In genomic region chr16:17920586-17920985, GRCm38 (mm10) we compare ENCODE assay signal across 10 mouse cellular contexts. TPM values are rescaled to one million over a fixed set of nuclear protein-coding genes. Genes with fewer than 3 reads are reported as not detected.
DNase-seq lines count a peak whose midpoint lies in the region; ATAC-seq lines count a peak whose summit lies in the region.
"Had no signal": no experiment of that assay in that cellular context is flagged by ENCODE, and none has a peak within 500 bp of the region (broad histone marks: within the 10 kb centered on the region; RNA-seq: fewer than 3 reads in every experiment).

No protein-coding gene starts in this region.

- no peak for DNase-seq in heart, postnatal 14 days
- DNase-seq in limb, embryonic 11.5 days (ENCODE audit: low spot score): peak; percentile 41
- no peak for DNase-seq in thymus, postnatal 25 days
- DNase-seq in adrenal gland, postnatal 14 days: no peak
- DNase-seq in urinary bladder, postnatal 36 days (ENCODE audit: low spot score in 2 of 2): no peak
- DNase-seq: cerebellum, postnatal 10 days; lung, postnatal 14 days had no signal

- WGBS in heart, embryonic 15.5 days: 14% methylated on average over 20 of the region's 20 CpGs
- WGBS in embryonic facial prominence, embryonic 12.5 days: 10% methylated on average over 20 of the region's 20 CpGs
- 8% methylated on average over 20 of the region's 20 CpGs for WGBS in limb, embryonic 11.5 days
- 12% methylated on average over 20 of the region's 20 CpGs for WGBS in neural tube, embryonic 13.5 days

- 0 out of 2 replicates have a peak overlapping the region, but pooled peaks have one; percentile 76 for H3K4me3 ChIP-seq in heart, embryonic 15.5 days
- no peak overlapping the region for H3K4me3 ChIP-seq in embryonic facial prominence, embryonic 12.5 days
- no peak overlapping the region for H3K4me3 ChIP-seq in limb, embryonic 11.5 days (ENCODE audit: low read depth, low read length)
- H3K4me3 ChIP-seq in neural tube, embryonic 13.5 days: no peak overlapping the region

- intact Hi-C loops in heart, postnatal 14 days (cut with DNase I): no loop called here

- no peak for ATAC-seq in heart, embryonic 15.5 days (replicated peaks; ENCODE audit: insufficient number of reproducible peaks, insufficient read depth, low FRiP score, low read depth)
- no peak for ATAC-seq in embryonic facial prominence, embryonic 12.5 days (ENCODE audit: insufficient number of reproducible peaks, insufficient read depth, low FRiP score, low TSS enrichment)
- no peak for ATAC-seq in limb, embryonic 11.5 days (ENCODE audit: insufficient number of reproducible peaks, low FRiP score, low TSS enrichment, low read depth)
- ATAC-seq in neural tube, embryonic 13.5 days (ENCODE audit: low read depth): no peak

- 0 out of 2 replicates have a peak overlapping the region, but pooled peaks have one; percentile 4 for H3K9ac ChIP-seq in heart, embryonic 15.5 days
- H3K9ac ChIP-seq in embryonic facial prominence, embryonic 12.5 days: peak overlapping the region; percentile 91; the same call in 1 of the 2 replicates
- H3K9ac ChIP-seq in limb, embryonic 11.5 days (ENCODE audit: low read length): peak overlapping the region; percentile 53
- H3K9ac ChIP-seq in neural tube, embryonic 13.5 days: peak overlapping the region; percentile 92

- H3K4me2 ChIP-seq in heart, embryonic 15.5 days: peak overlapping the region; percentile 90
- H3K4me2 ChIP-seq in embryonic facial prominence, embryonic 12.5 days (replicated peaks): peak overlapping the region; percentile 95
- peak overlapping the region; percentile 11; the same call in 1 of the 2 replicates for H3K4me2 ChIP-seq in limb, embryonic 11.5 days (ENCODE audit: low read depth, severe bottlenecking)
- H3K4me2 ChIP-seq in neural tube, embryonic 13.5 days: peak overlapping the region; percentile 98

- no peak overlapping the region for H3K27ac ChIP-seq in heart, embryonic 15.5 days
- H3K27ac ChIP-seq in embryonic facial prominence, embryonic 12.5 days: no peak overlapping the region
- H3K27ac ChIP-seq in limb, embryonic 11.5 days (replicated peaks; ENCODE audit: low read depth, low read length): no peak overlapping the region
- no peak overlapping the region for H3K27ac ChIP-seq in neural tube, embryonic 13.5 days (replicated peaks)

- H3K9me3 ChIP-seq in heart, embryonic 15.5 days (replicated peaks): no peaks in the 10 kb centered on the region
- H3K9me3 ChIP-seq in embryonic facial prominence, embryonic 12.5 days: no peaks in the 10 kb centered on the region
- H3K9me3 ChIP-seq in limb, embryonic 11.5 days (ENCODE audit: control insufficient read depth, low read length): no peaks in the 10 kb centered on the region
- no peaks in the 10 kb centered on the region for H3K9me3 ChIP-seq in neural tube, embryonic 13.5 days

- H3K27me3 ChIP-seq in heart, embryonic 15.5 days: peaks cover 47% of the 10 kb centered on the region
- peaks cover 40% of the 10 kb centered on the region for H3K27me3 ChIP-seq in embryonic facial prominence, embryonic 12.5 days
- peaks cover 28% of the 10 kb centered on the region for H3K27me3 ChIP-seq in limb, embryonic 11.5 days (ENCODE audit: control insufficient read depth, insufficient read depth, low read length)
- peaks cover 52% of the 10 kb centered on the region for H3K27me3 ChIP-seq in neural tube, embryonic 13.5 days

- H3K4me1 ChIP-seq in heart, embryonic 15.5 days (replicated peaks): peaks cover 22% of the 10 kb centered on the region
- peaks cover 13% of the 10 kb centered on the region for H3K4me1 ChIP-seq in embryonic facial prominence, embryonic 12.5 days
- peaks cover 9% of the 10 kb centered on the region; the same call in 1 of the 2 replicates for H3K4me1 ChIP-seq in limb, embryonic 11.5 days (ENCODE audit: control insufficient read depth, insufficient read depth, low read length)
- peaks cover 31% of the 10 kb centered on the region for H3K4me1 ChIP-seq in neural tube, embryonic 13.5 days (replicated peaks)

- H3K36me3 ChIP-seq in heart, embryonic 15.5 days: peaks cover 2% of the 10 kb centered on the region; the same call in 1 of the 2 replicates
- peaks cover 7% of the 10 kb centered on the region; the same call in 1 of the 2 replicates for H3K36me3 ChIP-seq in embryonic facial prominence, embryonic 12.5 days
- peaks cover 5% of the 10 kb centered on the region for H3K36me3 ChIP-seq in limb, embryonic 11.5 days (ENCODE audit: control insufficient read depth, insufficient read depth, low read length)
- peaks cover 11% of the 10 kb centered on the region for H3K36me3 ChIP-seq in neural tube, embryonic 13.5 days

RNA-seq across cellular contexts. Expression of gene Gsc2, which starts 5.7 kb away (rescaled TPM):
- not detected in 2 replicates for polyA plus RNA-seq in heart, embryonic 15.5 days (2015; fragmentation: Nextera tagmentation; extraction: Ambion mirVana)
- not detected for total RNA-seq in heart, postnatal 14 days (2021)
- polyA plus RNA-seq in embryonic facial prominence, embryonic 12.5 days (2016; fragmentation: Nextera tagmentation; extraction: Ambion mirVana): not detected in 2 replicates
- not detected in 2 replicates for polyA plus RNA-seq in limb, embryonic 11.5 days (2014; fragmentation: Nextera tagmentation; extraction: Ambion mirVana)
- not detected in 2 replicates for polyA plus RNA-seq in neural tube, embryonic 13.5 days (2015; fragmentation: Nextera tagmentation; extraction: Ambion mirVana)
- total RNA-seq in adrenal gland, postnatal 14 days (2021): not detected in 2 replicates

RNA-seq across cellular contexts. Expression of gene Slc25a1, which starts 7.4 kb away (rescaled TPM):
- polyA plus RNA-seq in heart, embryonic 15.5 days (2015; fragmentation: Nextera tagmentation; extraction: Ambion mirVana): 22.5 and 37.4 TPM in 2 replicates
- 1 to 10 TPM; 5.9 to 8.3 TPM for total RNA-seq in heart, postnatal 14 days (2021)
- polyA plus RNA-seq in embryonic facial prominence, embryonic 12.5 days (2016; fragmentation: Nextera tagmentation; extraction: Ambion mirVana): 88.5 and 89.5 TPM in 2 replicates
- polyA plus RNA-seq in limb, embryonic 11.5 days (2014; fragmentation: Nextera tagmentation; extraction: Ambion mirVana): 74.4 and 74.5 TPM in 2 replicates
- 163 and 169 TPM in 2 replicates for polyA plus RNA-seq in neural tube, embryonic 13.5 days (2015; fragmentation: Nextera tagmentation; extraction: Ambion mirVana)
- total RNA-seq in adrenal gland, postnatal 14 days (2021): 107 and 109 TPM in 2 replicates

RNA-seq across cellular contexts. Expression of gene Ess2, which starts 9.4 kb away (rescaled TPM):
- 25.0 and 34.5 TPM in 2 replicates for polyA plus RNA-seq in heart, embryonic 15.5 days (2015; fragmentation: Nextera tagmentation; extraction: Ambion mirVana)
- total RNA-seq in heart, postnatal 14 days (2021): 10 to 100 TPM; 11.6 to 13.3 TPM
- 50.7 and 54.0 TPM in 2 replicates for polyA plus RNA-seq in embryonic facial prominence, embryonic 12.5 days (2016; fragmentation: Nextera tagmentation; extraction: Ambion mirVana)
- 42.2 and 50.2 TPM in 2 replicates for polyA plus RNA-seq in limb, embryonic 11.5 days (2014; fragmentation: Nextera tagmentation; extraction: Ambion mirVana)
- 43.9 and 48.2 TPM in 2 replicates for polyA plus RNA-seq in neural tube, embryonic 13.5 days (2015; fragmentation: Nextera tagmentation; extraction: Ambion mirVana)
- total RNA-seq in adrenal gland, postnatal 14 days (2021): 16.0 and 20.2 TPM in 2 replicates

RNA-seq across cellular contexts. Expression of gene Tssk2, which starts 22.1 kb away (rescaled TPM):
- polyA plus RNA-seq in heart, embryonic 15.5 days (2015; fragmentation: Nextera tagmentation; extraction: Ambion mirVana): not detected in 2 replicates
- total RNA-seq in heart, postnatal 14 days (2021): not detected
- 0.12 TPM in 1 of 2 replicates, not detected in the other for polyA plus RNA-seq in embryonic facial prominence, embryonic 12.5 days (2016; fragmentation: Nextera tagmentation; extraction: Ambion mirVana)
- not detected in 2 replicates for polyA plus RNA-seq in limb, embryonic 11.5 days (2014; fragmentation: Nextera tagmentation; extraction: Ambion mirVana)
- polyA plus RNA-seq in neural tube, embryonic 13.5 days (2015; fragmentation: Nextera tagmentation; extraction: Ambion mirVana): not detected in 2 replicates
- not detected in 2 replicates for total RNA-seq in adrenal gland, postnatal 14 days (2021)

RNA-seq across cellular contexts. Expression of gene Dgcr2, which starts 22.2 kb away (rescaled TPM):
- polyA plus RNA-seq in heart, embryonic 15.5 days (2015; fragmentation: Nextera tagmentation; extraction: Ambion mirVana): 41.8 and 58.9 TPM in 2 replicates
- 10 to 100 TPM; 50.9 to 52.3 TPM for total RNA-seq in heart, postnatal 14 days (2021)
- 103 and 105 TPM in 2 replicates for polyA plus RNA-seq in embryonic facial prominence, embryonic 12.5 days (2016; fragmentation: Nextera tagmentation; extraction: Ambion mirVana)
- 92.5 and 94.0 TPM in 2 replicates for polyA plus RNA-seq in limb, embryonic 11.5 days (2014; fragmentation: Nextera tagmentation; extraction: Ambion mirVana)
- polyA plus RNA-seq in neural tube, embryonic 13.5 days (2015; fragmentation: Nextera tagmentation; extraction: Ambion mirVana): 86.3 and 89.6 TPM in 2 replicates
- 57.6 and 63.6 TPM in 2 replicates for total RNA-seq in adrenal gland, postnatal 14 days (2021)

Comparison
In these comparisons a context has a peak if more than half of its experiments do, and no peak if none do; other contexts are left out.
1. H3K4me2 ChIP-seq: peak in every context shown above with its lines; median percentile 98 in neural tube, embryonic 13.5 days; 95 in embryonic facial prominence, embryonic 12.5 days; 90 in heart, embryonic 15.5 days; 11 in limb, embryonic 11.5 days.
2. H3K9ac ChIP-seq: peak in every context shown above with its lines; median percentile 92 in neural tube, embryonic 13.5 days; 91 in embryonic facial prominence, embryonic 12.5 days; 53 in limb, embryonic 11.5 days; 4 in heart, embryonic 15.5 days.